Mouse (Mus musculus) hindbrain, postnatal 0 days (tissue): ENCODE results near the gene Sfrp5. TPM values are rescaled to one million over a fixed set of nuclear protein-coding genes. Genes with fewer than 3 reads are reported as not detected.

Experiments
- ATAC-seq: fragments of 200-750 bp; cut with Nextera tagmentation; 2 replicates; pipeline ENCODE4 v1.8.0; 2017; ENCODE audit warnings: mild to moderate bottlenecking, moderate TSS enrichment, moderate library complexity
- DNase-seq: peaks from one replicate; pipeline ENCODE4 v3.0.0-alpha.2; 2015; ENCODE audit warnings: low spot score
- H3K27ac ChIP-seq: fragments of 300-500 bp; sonication (generic); 2 replicates; pipeline ENCODE4 v1.5.1; 2014; ENCODE audit warnings: mild to moderate bottlenecking
- H3K27me3 ChIP-seq: fragments of 300-500 bp; sonication (generic); 2 replicates; pipeline ENCODE4 v1.6.1; 2014; ENCODE audit warnings: low read length, mixed read lengths; ENCODE audit not compliant: insufficient read depth
- H3K36me3 ChIP-seq: fragments of 300-500 bp; sonication (generic); 2 replicates; pipeline ENCODE4 v1.6.1; 2014; ENCODE audit warnings: low read length, mixed read lengths; ENCODE audit not compliant: insufficient read depth
- H3K4me1 ChIP-seq: fragments of 300-500 bp; sonication (generic); 2 replicates; pipeline ENCODE4 v1.6.1; 2014; ENCODE audit warnings: antibody characterized with exemption, low read length, mixed read lengths; ENCODE audit not compliant: insufficient read depth
- H3K4me2 ChIP-seq: fragments of 300-500 bp; sonication (generic); 2 replicates; pipeline ENCODE4 v1.6.1; 2014; ENCODE audit warnings: low read depth, mild to moderate bottlenecking, low read length, moderate library complexity, mixed read lengths
- H3K4me3 ChIP-seq: fragments of 300-500 bp; sonication (generic); 2 replicates; pipeline ENCODE4 v1.5.1; 2014; ENCODE audit warnings: low read length
- H3K9ac ChIP-seq: fragments of 300-500 bp; sonication (generic); replicated peaks from 2 replicates; pipeline ENCODE4 v1.6.1; 2014; ENCODE audit warnings: mild to moderate bottlenecking, low read length, moderate library complexity, mixed read lengths
- H3K9me3 ChIP-seq: fragments of 300-500 bp; sonication (generic); 2 replicates; pipeline ENCODE4 v1.6.1; 2016; ENCODE audit warnings: low read length, mixed read lengths
- CTCF ChIP-seq: IDR thresholded peaks from 2 replicates; pipeline ENCODE4 v1.5.1; 2016; ENCODE audit warnings: antibody characterized with exemption, control low read depth, low read depth
- WGBS: fragments of 180-500 bp; shearing (Covaris S2); extraction: QIAGEN DNeasy Blood & Tissue Kit; methylation state at CpG from one replicate; pipeline ENCODE4 v1.1.7; 2014; 5-methylcytosine and 5-hydroxymethylcytosine counted together
- polyA plus RNA-seq: library from polyadenylated mRNA; unstranded; fragments of >200 nt; fragmentation: Nextera tagmentation; extraction: Ambion mirVana; gene quantifications from 2 replicates; pipeline ENCODE4 v1.2.1, GENCODE M21; 2015
- total RNA-seq: library from RNA; depleted of rRNA; stranded (reverse); fragments of >200 nt; gene quantifications from 2 replicates; pipeline ENCODE4 v1.2.3, GENCODE M21; 2014

Gene Sfrp5
- total and polyA plus RNA-seq, 2 experiments from 2014 or later: 1.6 to 1.8 TPM

- no peak for TF ChIP-seq CTCF
- H3K4me3 ChIP-seq: no peak overlapping the region; the same call in 1 of the 2 replicates
- DNase-seq (no peak), ATAC-seq (no peak)
- H3K36me3 ChIP-seq: no peaks in the 10 kb centered on the region
- no peak overlapping the region for H3K27ac ChIP-seq
- WGBS: 40% methylated on average over 8 of the region's 8 CpGs
- peak overlapping the region; percentile 47; the same call in 1 of the 2 replicates for H3K4me2 ChIP-seq
- H3K4me1 ChIP-seq: peaks cover 4% of the 10 kb centered on the region; the same call in 1 of the 2 replicates
- H3K27me3 ChIP-seq: peaks cover 48% of the 10 kb centered on the region
- H3K9me3 ChIP-seq: no peaks in the 10 kb centered on the region
- no peak overlapping the region for H3K9ac ChIP-seq
Measured at GRCm38 (mm10) chr19:42202467-42202866, 415 bp upstream of the Sfrp5 start.

DNA sequence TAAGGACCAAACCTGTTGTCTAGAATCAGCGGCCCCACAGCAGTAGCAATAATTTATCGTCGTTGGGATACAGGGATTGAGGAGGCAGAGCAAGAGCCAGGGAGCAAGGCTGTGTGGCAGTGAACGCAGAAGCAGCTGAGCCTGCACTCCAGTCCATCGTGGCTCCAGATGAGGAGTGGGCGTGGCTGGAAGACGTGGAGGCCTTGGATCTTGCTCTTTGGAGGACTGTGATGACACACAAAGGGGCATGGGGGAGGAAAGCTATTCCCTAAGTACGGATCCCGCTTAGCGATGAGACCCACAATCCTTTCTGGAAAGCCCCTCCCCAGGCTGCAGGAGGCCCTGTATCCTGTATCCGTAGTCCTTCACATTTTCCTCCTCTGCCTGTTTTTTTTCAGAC, 4.0 kb downstream of the Sfrp5 start:
- Histone ChIP-seq H3K9me3 (no peaks in the 10 kb centered on the region), H3K27me3 (peaks cover 45% of the 10 kb centered on the region), H3K36me3 (no peaks in the 10 kb centered on the region), H3K4me2 (no peak overlapping the region), H3K4me3 (no peak overlapping the region), H3K4me1 (peaks cover 4% of the 10 kb centered on the region; the same call in 1 of the 2 replicates), H3K27ac (no peak overlapping the region), H3K9ac (no peak overlapping the region)
- DNase-seq: no peak
- no peak for ATAC-seq
- no peak for TF ChIP-seq CTCF
- WGBS: 48% methylated on average over 11 of the region's 11 CpGs

DNA sequence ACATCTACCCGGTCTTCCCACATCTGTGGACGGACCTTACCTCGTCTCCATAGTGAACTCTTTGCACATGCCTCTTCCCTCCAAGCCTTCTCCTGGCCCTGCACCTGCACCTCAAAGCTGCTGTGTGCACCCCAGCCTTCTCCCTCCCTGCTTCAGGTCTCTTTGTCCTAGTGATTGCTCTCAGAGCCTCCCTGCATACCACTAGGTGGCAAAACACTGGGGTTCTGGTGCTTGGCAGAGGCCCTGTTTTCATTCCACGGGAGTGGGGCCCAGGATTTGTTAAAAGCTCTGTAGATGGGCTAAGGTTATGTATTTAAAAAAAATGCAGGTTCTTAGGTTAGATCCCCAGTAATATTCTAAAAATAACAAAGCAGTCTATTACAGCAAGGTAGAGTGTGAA, 5.0 kb downstream of the Sfrp5 start:
- no peaks in the 10 kb centered on the region for H3K9me3 ChIP-seq
- peak; percentile 59 for TF ChIP-seq CTCF
- 72% methylated on average over 4 of the region's 4 CpGs for WGBS

DNA sequence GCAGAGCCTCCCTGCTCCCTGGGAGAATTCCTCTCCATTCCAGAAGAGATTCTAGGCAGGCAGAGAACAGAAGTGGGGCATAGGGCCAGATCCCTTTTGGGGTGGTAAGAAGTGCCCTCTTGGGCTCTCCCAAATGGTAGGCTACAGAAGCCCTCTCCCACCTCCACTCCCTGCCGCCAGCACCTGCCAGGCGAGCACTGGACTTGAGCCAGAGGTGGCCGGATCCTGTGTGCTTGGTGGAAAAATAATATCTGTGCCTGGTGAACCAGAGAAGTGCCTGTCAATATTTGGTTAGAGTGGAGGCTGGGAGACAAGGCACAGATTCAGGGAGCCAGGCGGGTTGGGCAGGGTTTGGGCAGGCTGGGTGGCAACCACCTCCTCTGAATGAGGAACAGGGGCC, 5.7 kb downstream of the Sfrp5 start:
- Histone ChIP-seq H3K4me2 (no peak overlapping the region), H3K36me3 (0 out of 2 replicates have a peak, but pooled peaks cover 3% of the 10 kb centered on the region), H3K4me1 (peaks cover 2% of the 10 kb centered on the region; the same call in 1 of the 2 replicates), H3K9me3 (no peaks in the 10 kb centered on the region), H3K27ac (no peak overlapping the region), H3K9ac (no peak overlapping the region), H3K27me3 (peaks cover 29% of the 10 kb centered on the region), H3K4me3 (no peak overlapping the region)
- WGBS: 78% methylated on average over 4 of the region's 4 CpGs
- TF ChIP-seq CTCF: no peak
- ATAC-seq (no peak), DNase-seq (no peak)

More for the DNA sequence above, 5.0 kb downstream of the Sfrp5 start:
- H3K4me2 ChIP-seq: no peak overlapping the region
- no peak for ATAC-seq
- no peak overlapping the region for H3K4me3 ChIP-seq
- no peaks in the 10 kb centered on the region for H3K36me3 ChIP-seq
- H3K4me1 ChIP-seq: peaks cover 4% of the 10 kb centered on the region; the same call in 1 of the 2 replicates
- DNase-seq: peak; percentile 42
- H3K27ac ChIP-seq: no peak overlapping the region
- no peak overlapping the region for H3K9ac ChIP-seq
- peaks cover 36% of the 10 kb centered on the region for H3K27me3 ChIP-seq

- no peak overlapping the region for H3K4me3 ChIP-seq
- no peaks in the 10 kb centered on the region for H3K4me1 ChIP-seq
- H3K27me3 ChIP-seq: 0 out of 2 replicates have a peak, but pooled peaks cover 2% of the 10 kb centered on the region
- no peak for TF ChIP-seq CTCF
- H3K36me3 ChIP-seq: peaks cover 14% of the 10 kb centered on the region; the same call in 1 of the 2 replicates
- no peaks in the 10 kb centered on the region for H3K9me3 ChIP-seq
- ATAC-seq (peak; percentile 48), DNase-seq (peak; percentile 42)
- H3K4me2 ChIP-seq: no peak overlapping the region
- H3K27ac ChIP-seq: no peak overlapping the region; the same call in 1 of the 2 replicates
- no peak overlapping the region for H3K9ac ChIP-seq
- WGBS: 26% methylated on average over 2 of the region's 2 CpGs
Measured at GRCm38 (mm10) chr19:42193311-42193710, 8.7 kb downstream of the Sfrp5 start.

- Histone ChIP-seq H3K4me1 (no peaks in the 10 kb centered on the region), H3K27ac (no peak overlapping the region), H3K9ac (no peak overlapping the region), H3K4me3 (no peak overlapping the region), H3K9me3 (no peaks in the 10 kb centered on the region), H3K36me3 (peaks cover 23% of the 10 kb centered on the region), H3K27me3 (no peaks in the 10 kb centered on the region), H3K4me2 (no peak overlapping the region)
- DNase-seq: peak; percentile 73
- TF ChIP-seq CTCF: peak; percentile 87
- peak; percentile 66 for ATAC-seq
- 23% methylated on average over 5 of the region's 5 CpGs for WGBS
Measured at GRCm38 (mm10) chr19:42190494-42190893, 11.6 kb downstream of the Sfrp5 start.

DNA sequence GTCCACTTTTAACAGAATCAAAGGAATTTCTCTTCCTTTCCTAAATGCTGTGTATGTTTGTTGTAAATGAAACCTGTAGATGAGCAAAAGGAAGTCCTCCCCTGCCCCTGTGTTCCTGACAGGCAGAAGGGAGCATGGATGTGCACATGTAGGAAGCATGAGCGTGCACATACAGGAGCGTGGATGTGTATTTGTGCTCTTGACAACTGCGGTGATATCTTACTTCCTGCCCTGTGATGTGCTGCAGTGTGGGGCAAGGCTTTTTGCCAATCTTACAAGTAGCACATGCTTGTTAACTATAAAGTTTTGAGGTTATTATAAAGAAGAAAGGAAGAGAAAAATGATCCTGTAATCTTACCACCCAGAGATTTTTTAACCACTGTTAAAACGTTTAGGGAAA, 12.3 kb downstream of the Sfrp5 start:
- no peak for ATAC-seq
- TF ChIP-seq CTCF: no peak
- H3K9me3 ChIP-seq: no peaks in the 10 kb centered on the region
- H3K36me3 ChIP-seq: peaks cover 31% of the 10 kb centered on the region
- no peak overlapping the region for H3K9ac ChIP-seq
- 86% methylated on average over 4 of the region's 4 CpGs for WGBS
- H3K27me3 ChIP-seq: no peaks in the 10 kb centered on the region
- no peak for DNase-seq
- no peak overlapping the region for H3K27ac ChIP-seq
- H3K4me3 ChIP-seq: no peak overlapping the region
- H3K4me1 ChIP-seq: no peaks in the 10 kb centered on the region
- no peak overlapping the region for H3K4me2 ChIP-seq
